Mouse (Mus musculus): Measurements from ENCODE around the gene Tyr.
A peak's percentile ranks its signal among the peaks of the same experiment; 100 is the strongest.

Tyr gene

DNA sequence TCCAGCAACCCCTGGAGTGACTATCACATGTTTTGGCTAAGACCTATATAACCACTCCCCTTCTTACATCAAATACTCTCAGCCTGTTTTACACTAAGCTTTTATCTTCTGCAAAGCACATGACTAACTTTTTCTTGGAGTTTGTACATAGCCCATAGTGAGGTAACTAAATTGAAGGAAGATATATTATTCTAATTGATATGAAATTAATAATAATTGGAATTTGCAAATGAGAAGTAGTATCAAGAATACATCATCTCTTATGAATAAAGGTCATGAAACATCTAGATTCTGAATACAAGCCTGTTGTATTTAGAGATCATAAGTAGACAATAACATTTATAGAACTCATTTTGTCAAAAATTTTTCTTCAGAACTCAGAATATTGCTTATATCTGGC, at the start of gene Tyr:
Gene Tyr, minus strand, starts transcription at position 101 of the 400 bp plus-strand sequence.
- DNase-seq (ENCODE audit: low read depth, low spot score) = no peak

DNA sequence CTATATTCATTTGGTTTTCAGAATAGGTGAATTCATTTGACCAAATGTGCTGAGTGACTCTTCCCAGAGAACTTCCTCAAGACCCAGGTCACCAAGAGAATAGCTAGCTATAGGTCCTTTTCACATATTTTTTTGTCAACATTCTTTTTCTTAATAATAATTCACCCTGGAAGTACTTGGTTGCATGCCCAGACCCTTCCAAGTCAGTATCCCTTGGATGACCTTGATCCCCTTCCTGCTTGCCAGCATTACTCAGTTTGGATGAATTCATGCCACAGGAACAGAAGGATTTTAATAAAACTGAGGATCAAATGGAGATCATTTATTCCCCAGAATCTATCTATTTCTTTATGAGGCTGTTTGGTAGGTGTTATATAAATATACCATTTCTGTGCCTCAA, 45.7 kb upstream of the Tyr start:
- no peak for DNase-seq (ENCODE audit: low read depth, low spot score)

GRCm38 (mm10) chr7:87494124-87494682, 891 bp upstream of the Tyr start:
- DNase-seq (ENCODE audit: low read depth, low spot score) = no peak

DNA sequence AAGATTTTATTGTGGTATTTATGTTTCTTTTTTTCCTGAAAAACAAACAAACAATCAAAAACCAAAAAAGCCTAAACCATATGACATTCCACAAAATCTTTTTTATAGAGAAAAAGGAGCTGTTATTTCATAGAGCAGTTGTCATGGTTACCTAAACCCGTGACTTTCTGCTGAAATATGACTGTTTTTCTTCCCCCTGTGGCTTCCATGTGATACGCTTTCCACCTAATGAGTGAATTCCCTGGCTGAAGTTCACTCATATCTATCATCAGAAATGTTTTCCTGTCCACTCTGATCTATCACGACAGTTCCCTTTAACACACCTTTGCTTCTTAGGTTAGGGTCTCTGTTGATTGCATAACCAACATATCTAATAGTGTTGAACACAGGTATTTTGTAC, 5.3 kb downstream of the Tyr start:
- no peak for DNase-seq (ENCODE audit: low read depth, low spot score)

DNA sequence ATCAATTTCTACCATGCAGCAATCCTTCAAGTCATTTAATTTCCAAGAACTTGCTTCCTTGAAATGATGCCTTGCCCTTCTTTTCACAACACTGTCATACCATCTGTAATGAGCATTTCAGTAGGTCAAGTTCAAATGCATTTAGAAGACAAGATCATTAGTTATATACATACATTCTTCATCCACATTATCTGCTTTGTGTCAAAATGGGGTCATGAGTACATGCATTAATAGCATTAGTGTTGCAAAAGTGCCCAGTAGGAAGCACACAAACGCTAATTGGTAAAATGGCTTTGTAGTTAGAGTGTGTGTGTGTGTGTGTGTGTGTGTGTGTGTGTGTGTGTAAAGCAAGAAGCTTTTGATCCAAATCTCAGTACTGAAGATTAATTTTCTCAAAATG, 80.0 kb downstream of the Tyr start:
- no peak for DNase-seq (ENCODE audit: low read depth, low spot score)

DNA sequence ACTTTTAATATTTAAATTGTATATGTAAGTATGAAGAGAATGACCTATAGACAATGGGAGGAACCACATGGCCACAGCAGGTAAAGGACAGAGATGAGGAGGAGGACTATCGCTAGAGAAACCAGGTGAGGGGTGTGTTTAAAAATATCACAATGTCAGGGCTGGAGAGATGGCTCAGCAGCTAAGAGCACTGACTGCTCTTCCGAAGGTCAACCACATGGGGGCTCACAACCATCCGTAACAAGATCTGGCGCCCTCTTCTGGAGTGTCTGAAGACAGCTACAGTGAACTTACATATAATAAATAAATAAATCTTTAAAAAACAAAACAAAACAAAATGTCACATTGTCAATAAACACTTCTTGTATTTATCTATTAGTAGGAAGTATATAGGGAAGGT, 81.9 kb downstream of the Tyr start:
- DNase-seq (ENCODE audit: low read depth, low spot score) = peak; percentile 60

DNA sequence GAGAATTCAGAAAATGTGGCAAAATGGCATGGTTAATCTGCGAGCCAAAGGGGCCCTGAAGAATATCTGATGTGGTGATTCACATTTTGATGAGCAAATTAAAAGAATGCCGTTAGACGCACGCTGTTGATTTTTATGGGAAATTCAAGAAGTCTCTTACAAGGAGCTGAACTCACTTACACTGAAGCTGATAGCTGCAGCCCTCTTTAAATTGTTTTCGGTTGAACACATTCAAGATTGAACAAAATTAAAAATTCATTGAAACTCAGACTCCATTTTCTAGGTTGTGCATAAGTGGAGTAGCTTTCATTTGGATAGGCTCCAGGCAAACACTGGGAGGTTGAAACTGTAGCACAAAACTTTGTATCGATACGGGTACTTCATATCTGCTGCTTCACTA, 96.3 kb downstream of the Tyr start:
- DNase-seq (ENCODE audit: low read depth, low spot score) = no peak

DNA sequence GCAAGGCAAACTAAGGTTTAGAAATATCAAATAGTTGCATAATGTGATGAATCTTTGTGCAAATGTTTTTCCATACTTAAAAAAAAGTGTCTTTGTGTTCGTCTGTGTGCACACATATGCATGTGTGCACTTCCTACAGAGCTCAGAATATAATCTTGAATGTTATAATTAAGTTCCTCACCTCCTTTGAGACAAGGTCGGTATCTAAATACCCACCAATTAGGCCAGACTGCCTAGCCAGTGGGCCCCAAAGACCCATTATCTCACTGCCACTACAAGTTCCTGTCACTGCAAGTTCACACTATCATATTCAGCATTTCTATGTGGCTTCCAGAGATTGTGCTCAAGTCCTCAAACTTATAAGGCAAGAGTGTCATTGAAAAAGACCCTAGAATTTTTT, 118.4 kb downstream of the Tyr start:
- no peak for DNase-seq (ENCODE audit: low read depth, low spot score)
